Mouse (Mus musculus) MEL (cell line): ENCODE measurements at regions not wholly inside any gene's neighbourhood (a gene's known extent, or its start where the extent isn't known, plus 50 kb on each side); places are given as distances from the start of the nearest gene placed in this dataset.

Source experiments
- DNase-seq: peaks from one replicate; pipeline ENCODE4 v3.0.0; 2011; ENCODE audit warnings: low read depth, low spot score
- H3K27ac ChIP-seq: 2 replicates; pipeline ENCODE4 v1.5.1; 2012; ENCODE audit warnings: low read depth, mild to moderate bottlenecking, control low read depth, low read length, moderate library complexity; ENCODE audit not compliant: control insufficient read depth
- H3K27me3 ChIP-seq, 2 experiments: fragments of 150-350 bp in 1 of 2; sonication (generic) in 1 of 2; 2 replicates each; pipeline ENCODE4 v1.6.1; 2012; ENCODE audit warnings: low read length in 2 of 2, mild to moderate bottlenecking in 2 of 2, improper control_type of control experiment in 1 of 2, moderate library complexity in 1 of 2; ENCODE audit not compliant: insufficient read depth in 2 of 2, control insufficient read depth in 1 of 2
- H3K36me3 ChIP-seq, 2 experiments: 2 replicates each; pipeline ENCODE4 v1.6.1; 2012 to 2014; ENCODE audit warnings: low read length in 2 of 2, improper control_type of control experiment in 1 of 2, inconsistent platforms in 1 of 2, mild to moderate bottlenecking in 1 of 2; ENCODE audit not compliant: insufficient read depth in 2 of 2, control insufficient read depth in 1 of 2
- H3K4me1 ChIP-seq, 2 experiments: fragments of 150-350 bp in 1 of 2; sonication (generic) in 1 of 2; 2 replicates each; pipeline ENCODE4 v1.6.1; 2012; ENCODE audit warnings: low read length in 2 of 2, improper control_type of control experiment in 1 of 2, mild to moderate bottlenecking in 1 of 2; ENCODE audit not compliant: insufficient read depth in 2 of 2, control insufficient read depth in 1 of 2
- H3K4me3 ChIP-seq, 2 experiments: fragments of 150-350 bp in 1 of 2; sonication (generic) in 1 of 2; 2 replicates each; pipeline ENCODE4 v1.5.1; 2012; ENCODE audit warnings: low read depth in 2 of 2, low read length in 2 of 2, mild to moderate bottlenecking in 2 of 2, moderate library complexity in 2 of 2, control low read depth in 1 of 2, improper control_type of control experiment in 1 of 2; ENCODE audit not compliant: control insufficient read depth in 1 of 2, insufficient read depth in 1 of 2
- H3K79me2 ChIP-seq: 2 replicates; pipeline ENCODE4 v1.6.1; 2012; ENCODE audit warnings: mild to moderate bottlenecking, low read length, moderate library complexity; ENCODE audit not compliant: control insufficient read depth, poor library complexity, insufficient read depth
- H3K9ac ChIP-seq: 2 replicates; pipeline ENCODE4 v1.6.1; 2012; ENCODE audit warnings: low read depth, mild to moderate bottlenecking, control low read depth, low read length, moderate library complexity; ENCODE audit not compliant: control insufficient read depth, poor library complexity, severe bottlenecking
- H3K9me3 ChIP-seq: fragments of 150-350 bp; sonication (generic); replicated peaks from 2 replicates; pipeline ENCODE4 v1.6.1; 2012; ENCODE audit warnings: mild to moderate bottlenecking, low read length, improper control_type of control experiment, moderate library complexity; ENCODE audit not compliant: insufficient read depth
- CHD1 ChIP-seq: IDR thresholded peaks from 2 replicates; pipeline ENCODE4 v1.6.1; 2012; ENCODE audit warnings: low read depth, mild to moderate bottlenecking, inconsistent platforms, low read length, improper control_type of control experiment
- ELF1 ChIP-seq: IDR thresholded peaks from 2 replicates; pipeline ENCODE4 v1.6.1; 2014; ENCODE audit warnings: low read depth, mild to moderate bottlenecking, inconsistent platforms, low read length, improper control_type of control experiment, moderate library complexity
- EP300 ChIP-seq, 2 experiments: IDR thresholded peaks; 2 replicates each; pipeline ENCODE4 v1.6.1; 2011; ENCODE audit warnings: improper control_type of control experiment in 2 of 2, low read length in 2 of 2, low read depth in 1 of 2, mild to moderate bottlenecking in 1 of 2
- ETS1 ChIP-seq: IDR thresholded peaks from 2 replicates; pipeline ENCODE4 v1.6.1; 2012; ENCODE audit warnings: low read depth, mild to moderate bottlenecking, inconsistent platforms, low read length, improper control_type of control experiment, moderate library complexity
- GATA1 ChIP-seq: IDR thresholded peaks from 2 replicates; pipeline ENCODE4 v1.6.1; 2011; ENCODE audit warnings: low read depth, low read length, improper control_type of control experiment
- JUND ChIP-seq: IDR thresholded peaks from 2 replicates; pipeline ENCODE4 v1.6.1; 2011; ENCODE audit warnings: low read depth, mild to moderate bottlenecking, improper control_type of control experiment, low read length
- MAZ ChIP-seq: IDR thresholded peaks from 2 replicates; pipeline ENCODE4 v1.6.1; 2012; ENCODE audit warnings: low read depth, mild to moderate bottlenecking, inconsistent platforms, low read length, improper control_type of control experiment
- MXI1 ChIP-seq: IDR thresholded peaks from 2 replicates; pipeline ENCODE4 v1.6.1; 2011; ENCODE audit warnings: mild to moderate bottlenecking, low read depth, low read length, improper control_type of control experiment
- MYC ChIP-seq: IDR thresholded peaks from 2 replicates; pipeline ENCODE4 v1.6.1; 2011; ENCODE audit warnings: low read depth, mild to moderate bottlenecking, low read length, improper control_type of control experiment, moderate library complexity
- NELFE ChIP-seq: IDR thresholded peaks from 2 replicates; pipeline ENCODE4 v1.6.1; 2011; ENCODE audit warnings: low read depth, low read length, improper control_type of control experiment
- NRF1 ChIP-seq: IDR thresholded peaks from 2 replicates; pipeline ENCODE4 v1.6.1; 2014; ENCODE audit warnings: low read depth, mild to moderate bottlenecking, inconsistent platforms, low read length, improper control_type of control experiment, moderate library complexity; ENCODE audit not compliant: poor library complexity, insufficient read depth, severe bottlenecking
- RAD21 ChIP-seq: IDR thresholded peaks from 2 replicates; pipeline ENCODE4 v1.6.1; 2011; ENCODE audit warnings: mild to moderate bottlenecking, low read depth, low read length, improper control_type of control experiment
- RCOR1 ChIP-seq: IDR thresholded peaks from 2 replicates; pipeline ENCODE4 v1.6.1; 2012; ENCODE audit warnings: low read depth, mild to moderate bottlenecking, inconsistent platforms, low read length, improper control_type of control experiment
- SMC3 ChIP-seq: IDR thresholded peaks from 2 replicates; pipeline ENCODE4 v1.6.1; 2011; ENCODE audit warnings: low read depth, low read length, improper control_type of control experiment
- TAL1 ChIP-seq: IDR thresholded peaks from 2 replicates; pipeline ENCODE4 v1.6.1; 2012; ENCODE audit warnings: mild to moderate bottlenecking, inconsistent platforms, low read length, moderate library complexity, mixed read lengths
- TBP ChIP-seq: IDR thresholded peaks from 2 replicates; pipeline ENCODE4 v1.8.0; 2011; ENCODE audit warnings: low read depth, low read length, improper control_type of control experiment
- TCF12 ChIP-seq: IDR thresholded peaks from 2 replicates; pipeline ENCODE4 v1.6.1; 2014; ENCODE audit warnings: low read depth, mild to moderate bottlenecking, inconsistent platforms, low read length, improper control_type of control experiment, moderate library complexity
- USF1 ChIP-seq: IDR thresholded peaks from 2 replicates; pipeline ENCODE4 v1.6.1; 2014; ENCODE audit warnings: low read depth, mild to moderate bottlenecking, inconsistent platforms, low read length, improper control_type of control experiment, moderate library complexity
- ZMIZ1 ChIP-seq: IDR thresholded peaks from 2 replicates; pipeline ENCODE4 v1.6.1; 2012; ENCODE audit warnings: low read depth, mild to moderate bottlenecking, inconsistent platforms, low read length, improper control_type of control experiment, moderate library complexity
- ZNF384 ChIP-seq: IDR thresholded peaks from 2 replicates; pipeline ENCODE4 v1.6.1; 2012; ENCODE audit warnings: low read depth, mild to moderate bottlenecking, inconsistent platforms, low read length, improper control_type of control experiment

GRCm38 (mm10) chr4:142749918-142750317 lies 462.9 kb downstream of the Prdm2 start:
- no peaks in the 10 kb centered on the region for H3K9me3 ChIP-seq
- no peak overlapping the region for H3K4me3 ChIP-seq
- H3K36me3 ChIP-seq: no peaks in the 10 kb centered on the region
- no peaks in the 10 kb centered on the region for H3K4me1 ChIP-seq
- H3K27me3 ChIP-seq: no peaks in the 10 kb centered on the region
- DNase-seq: no peak
- H3K9ac ChIP-seq: no peak overlapping the region
- no peak overlapping the region for H3K27ac ChIP-seq
- no peaks in the 10 kb centered on the region for H3K79me2 ChIP-seq
- TF ChIP-seq JUND (no peak), EP300 (IDR thresholded peaks at IDR 0.05; ENCODE audit: low read depth in 1 of 2, low read length in 2 of 2) (no peak), NRF1 (no peak), USF1 (no peak), NELFE (no peak), TCF12 (no peak), CHD1 (no peak), TBP (no peak), SMC3 (no peak), ZNF384 (no peak), RAD21 (no peak)

GRCm38 (mm10) chr4:142723554-142723907 lies 484.3 kb upstream of the Kazn start:
- Histone ChIP-seq H3K4me3 (no peak overlapping the region), H3K27ac (no peak overlapping the region), H3K4me1 (no peaks in the 10 kb centered on the region), H3K79me2 (no peaks in the 10 kb centered on the region), H3K36me3 (no peaks in the 10 kb centered on the region), H3K27me3 (no peaks in the 10 kb centered on the region), H3K9me3 (no peaks in the 10 kb centered on the region), H3K9ac (no peak overlapping the region)
- TF ChIP-seq SMC3 (no peak), EP300 (IDR thresholded peaks at IDR 0.05; ENCODE audit: low read depth in 1 of 2, low read length in 2 of 2) (no peak), NRF1 (no peak), MAZ (no peak), TAL1 (no peak), GATA1 (no peak), MXI1 (no peak), ZMIZ1 (no peak), RCOR1 (no peak), ETS1 (no peak), ELF1 (no peak), MYC (no peak)
- DNase-seq: no peak
